ENCODE assay signal across 8 mouse cellular contexts in genomic region chrX:167382854-167383186, GRCm38 (mm10). TPM values are rescaled to one million over a fixed set of nuclear protein-coding genes. Genes with fewer than 3 reads are reported as not detected.
DNase-seq lines count a peak whose midpoint lies in the region; ATAC-seq lines count a peak whose summit lies in the region.

No protein-coding gene starts in this region.

- no peaks in the 10 kb centered on the region for H3K4me1 ChIP-seq in neural tube, embryonic 11.5 days (ENCODE audit: control insufficient read depth, insufficient read depth, low read length)
- H3K4me1 ChIP-seq in limb, embryonic 12.5 days (replicated peaks) = no peaks in the 10 kb centered on the region
- H3K4me1 ChIP-seq in neural tube, embryonic 15.5 days = 0 out of 2 replicates have a peak, but pooled peaks cover 3% of the 10 kb centered on the region

- H3K27me3 ChIP-seq in neural tube, embryonic 11.5 days (ENCODE audit: control insufficient read depth, insufficient read depth, low read length) = peaks cover 4% of the 10 kb centered on the region; the same call in 1 of the 2 replicates
- H3K27me3 ChIP-seq in limb, embryonic 12.5 days = peaks cover 49% of the 10 kb centered on the region
- H3K27me3 ChIP-seq in neural tube, embryonic 15.5 days (replicated peaks) = peaks cover 31% of the 10 kb centered on the region; the same call in 1 of the 2 replicates

- H3K4me3 ChIP-seq in neural tube, embryonic 11.5 days (ENCODE audit: low read depth, low read length) = peak overlapping the region; percentile 47
- peak overlapping the region; percentile 56 for H3K4me3 ChIP-seq in limb, embryonic 12.5 days (replicated peaks)
- peak overlapping the region; percentile 54 for H3K4me3 ChIP-seq in neural tube, embryonic 15.5 days (replicated peaks)

- peak overlapping the region; percentile 64 for H3K4me2 ChIP-seq in neural tube, embryonic 11.5 days (ENCODE audit: low read depth)
- peak overlapping the region; percentile 65 for H3K4me2 ChIP-seq in limb, embryonic 12.5 days
- H3K4me2 ChIP-seq in neural tube, embryonic 15.5 days = peak overlapping the region; percentile 78

- H3K36me3 ChIP-seq in neural tube, embryonic 11.5 days (ENCODE audit: control insufficient read depth, insufficient read depth, low read length) = no peaks in the 10 kb centered on the region
- no peaks in the 10 kb centered on the region for H3K36me3 ChIP-seq in limb, embryonic 12.5 days
- no peaks in the 10 kb centered on the region for H3K36me3 ChIP-seq in neural tube, embryonic 15.5 days

- ATAC-seq in cerebellum, adult (ENCODE audit: insufficient number of reproducible peaks, low FRiP score, low TSS enrichment) = 0 out of 2 replicates have a peak, but pooled peaks have one; percentile 6
- ATAC-seq in neural tube, embryonic 11.5 days (ENCODE audit: insufficient read depth, low FRiP score, low TSS enrichment) = no peak; the same call in 1 of the 2 replicates
- ATAC-seq in limb, embryonic 12.5 days (ENCODE audit: insufficient number of reproducible peaks, insufficient read depth, low FRiP score, low TSS enrichment, low read depth) = 0 out of 2 replicates have a peak, but pooled peaks have one; percentile 32
- peak; percentile 57; the same call in 1 of the 2 replicates for ATAC-seq in neural tube, embryonic 15.5 days (ENCODE audit: low FRiP score)

- H3K9ac ChIP-seq in neural tube, embryonic 11.5 days (ENCODE audit: low read length) = no peak overlapping the region
- peak overlapping the region; percentile 70; the same call in 1 of the 2 replicates for H3K9ac ChIP-seq in limb, embryonic 12.5 days (replicated peaks)
- peak overlapping the region; percentile 45; the same call in 1 of the 2 replicates for H3K9ac ChIP-seq in neural tube, embryonic 15.5 days (replicated peaks)

- DNase-seq in cerebellum, adult 9-11 months = no peak
- no peak for DNase-seq in neural tube, embryonic 11.5 days (ENCODE audit: low spot score)
- no peak for DNase-seq in neural tube, embryonic 10.5 days (ENCODE audit: extremely low spot score, low spot score)
- DNase-seq in c-Kit-positive CD71-positive TER-119-positive erythroid progenitor cells, embryonic 14.5 days (ENCODE audit: low spot score) = no peak
- DNase-seq in adipocyte (ENCODE audit: low spot score) = no peak

- 38% methylated on average over 7 of the region's 7 CpGs for WGBS in neural tube, embryonic 11.5 days
- 54% methylated on average over 7 of the region's 7 CpGs for WGBS in limb, embryonic 12.5 days
- 42% methylated on average over 7 of the region's 7 CpGs for WGBS in neural tube, embryonic 15.5 days

- H3K27ac ChIP-seq in neural tube, embryonic 11.5 days (ENCODE audit: low read depth, low read length) = no peak overlapping the region
- 0 out of 2 replicates have a peak overlapping the region, but pooled peaks have one; percentile 53 for H3K27ac ChIP-seq in limb, embryonic 12.5 days
- no peak overlapping the region for H3K27ac ChIP-seq in neural tube, embryonic 15.5 days (replicated peaks)

- H3K9me3 ChIP-seq in neural tube, embryonic 11.5 days (ENCODE audit: control insufficient read depth, low read length) = no peaks in the 10 kb centered on the region
- no peaks in the 10 kb centered on the region for H3K9me3 ChIP-seq in limb, embryonic 12.5 days
- H3K9me3 ChIP-seq in neural tube, embryonic 15.5 days (replicated peaks) = no peaks in the 10 kb centered on the region

RNA-seq across cellular contexts. Expression of gene Prps2, which starts 0.3 kb away (rescaled TPM):
- polyA plus RNA-seq in neural tube, embryonic 11.5 days (2014; fragmentation: Nextera tagmentation; extraction: Ambion mirVana) = 19.3 and 19.8 TPM in 2 replicates
- polyA plus RNA-seq in limb, embryonic 12.5 days (2016; fragmentation: Nextera tagmentation; extraction: Ambion mirVana) = 11.7 and 12.7 TPM in 2 replicates
- polyA plus RNA-seq in neural tube, embryonic 15.5 days (2015; fragmentation: Nextera tagmentation; extraction: Ambion mirVana) = 7.8 and 21.2 TPM in 2 replicates

RNA-seq across cellular contexts. Expression of gene Tlr7, which starts 52.5 kb away (rescaled TPM):
- 0.49 and 0.65 TPM in 2 replicates for polyA plus RNA-seq in neural tube, embryonic 11.5 days (2014; fragmentation: Nextera tagmentation; extraction: Ambion mirVana)
- 0.54 TPM in 2 replicates for polyA plus RNA-seq in limb, embryonic 12.5 days (2016; fragmentation: Nextera tagmentation; extraction: Ambion mirVana)
- 0.52 and 1.5 TPM in 2 replicates for polyA plus RNA-seq in neural tube, embryonic 15.5 days (2015; fragmentation: Nextera tagmentation; extraction: Ambion mirVana)
